Mouse (Mus musculus) heart, embryonic 15.5 days (tissue): Measurements from ENCODE around the gene Tnn. TPM values are rescaled to one million over a fixed set of nuclear protein-coding genes. Genes with fewer than 3 reads are reported as not detected.
A peak's percentile ranks its signal among the peaks of the same experiment; 100 is the strongest.

Experiments used
- ATAC-seq: fragments of 200-750 bp; cut with Nextera tagmentation; replicated peaks from 2 replicates; pipeline ENCODE4 v1.8.0; 2017; ENCODE audit warnings: low read depth, moderate TSS enrichment; ENCODE audit not compliant: insufficient number of reproducible peaks, insufficient read depth, low FRiP score
- H3K27ac ChIP-seq: fragments of 300-500 bp; sonication (generic); 2 replicates; pipeline ENCODE4 v1.5.1; 2015; ENCODE audit warnings: mild to moderate bottlenecking, inconsistent platforms
- H3K27me3 ChIP-seq: fragments of 300-500 bp; sonication (generic); 2 replicates; pipeline ENCODE4 v1.6.1; 2015; ENCODE audit warnings: inconsistent platforms
- H3K36me3 ChIP-seq: fragments of 300-500 bp; sonication (generic); 2 replicates; pipeline ENCODE4 v1.6.1; 2015; ENCODE audit warnings: mild to moderate bottlenecking, inconsistent platforms
- H3K4me1 ChIP-seq: fragments of 300-500 bp; sonication (generic); replicated peaks from 2 replicates; pipeline ENCODE4 v1.6.1; 2015; ENCODE audit warnings: inconsistent platforms
- H3K4me2 ChIP-seq: fragments of 300-500 bp; sonication (generic); 2 replicates; pipeline ENCODE4 v1.6.1; 2015; ENCODE audit warnings: inconsistent platforms, mild to moderate bottlenecking, moderate library complexity
- H3K4me3 ChIP-seq: fragments of 300-500 bp; sonication (generic); 2 replicates; pipeline ENCODE4 v1.5.1; 2015; ENCODE audit warnings: mild to moderate bottlenecking, inconsistent platforms
- H3K9ac ChIP-seq: fragments of 300-500 bp; sonication (generic); 2 replicates; pipeline ENCODE4 v1.6.1; 2015; ENCODE audit warnings: mild to moderate bottlenecking, inconsistent platforms
- H3K9me3 ChIP-seq: fragments of 300-500 bp; sonication (generic); replicated peaks from 2 replicates; pipeline ENCODE4 v1.6.1; 2016; ENCODE audit warnings: inconsistent platforms
- WGBS: fragments of 180-500 bp; shearing (Covaris S2); methylation state at CpG from one replicate; pipeline ENCODE4 v1.1.7; 2015; ENCODE audit warnings: mixed read lengths; 5-methylcytosine and 5-hydroxymethylcytosine counted together
- polyA plus RNA-seq: library from polyadenylated mRNA; unstranded; fragments of >200 nt; fragmentation: Nextera tagmentation; extraction: Ambion mirVana; gene quantifications from 2 replicates; pipeline ENCODE4 v1.2.1, GENCODE M21; 2015

Gene Tnn
- polyA plus RNA-seq, 1 experiment from 2014 or later = 0.09 TPM

GRCm38 (mm10) chr1:160052556-160053315, 100.6 kb downstream of the Tnn start:
- Histone ChIP-seq H3K9ac (no peak overlapping the region), H3K4me1 (peaks cover 29% of the 10 kb centered on the region), H3K27ac (no peak overlapping the region), H3K36me3 (no peaks in the 10 kb centered on the region), H3K4me2 (no peak overlapping the region), H3K27me3 (no peaks in the 10 kb centered on the region), H3K4me3 (no peak overlapping the region), H3K9me3 (no peaks in the 10 kb centered on the region)
- ATAC-seq = no peak
- WGBS = 85% methylated on average over 2 of the region's 2 CpGs

GRCm38 (mm10) chr1:160050898-160051297, 102.5 kb downstream of the Tnn start:
- Histone ChIP-seq H3K9me3 (no peaks in the 10 kb centered on the region), H3K36me3 (no peaks in the 10 kb centered on the region), H3K9ac (no peak overlapping the region), H3K4me2 (no peak overlapping the region), H3K27ac (no peak overlapping the region), H3K4me3 (no peak overlapping the region), H3K27me3 (no peaks in the 10 kb centered on the region), H3K4me1 (peaks cover 36% of the 10 kb centered on the region)
- ATAC-seq = no peak
- WGBS = 84% methylated on average over 6 of the region's 6 CpGs

GRCm38 (mm10) chr1:160049131-160049880, 104.1 kb downstream of the Tnn start:
- Histone ChIP-seq H3K4me1 (peaks cover 43% of the 10 kb centered on the region), H3K27me3 (no peaks in the 10 kb centered on the region), H3K36me3 (no peaks in the 10 kb centered on the region), H3K9ac (no peak overlapping the region), H3K4me3 (no peak overlapping the region), H3K4me2 (no peak overlapping the region), H3K9me3 (no peaks in the 10 kb centered on the region), H3K27ac (peak overlapping the region; percentile 42; the same call in 1 of the 2 replicates)
- WGBS = 37% methylated on average over 5 of the region's 5 CpGs
- no peak for ATAC-seq

GRCm38 (mm10) chr1:160047481-160047931, 105.9 kb downstream of the Tnn start:
- Histone ChIP-seq H3K4me3 (no peak overlapping the region), H3K36me3 (no peaks in the 10 kb centered on the region), H3K9me3 (no peaks in the 10 kb centered on the region), H3K27ac (no peak overlapping the region), H3K4me2 (no peak overlapping the region), H3K9ac (no peak overlapping the region), H3K27me3 (no peaks in the 10 kb centered on the region), H3K4me1 (peaks cover 45% of the 10 kb centered on the region)
- no peak for ATAC-seq
- 71% methylated on average over 7 of the region's 7 CpGs for WGBS

- WGBS = 74% methylated on average over 4 of the region's 4 CpGs
- H3K4me2 ChIP-seq = no peak overlapping the region
- ATAC-seq = no peak
These were observed 106.6 kb downstream of the Tnn start for GRCm38 (mm10) chr1:160046786-160047185.

GRCm38 (mm10) chr1:160045971-160046370, 107.4 kb downstream of the Tnn start:
- H3K36me3 ChIP-seq = no peaks in the 10 kb centered on the region
- H3K9ac ChIP-seq = no peak overlapping the region
- no peak overlapping the region for H3K27ac ChIP-seq
- H3K4me2 ChIP-seq = peak overlapping the region; percentile 81; the same call in 1 of the 2 replicates
- ATAC-seq = no peak
- no peaks in the 10 kb centered on the region for H3K9me3 ChIP-seq
- 80% methylated on average over 5 of the region's 5 CpGs for WGBS
- H3K4me1 ChIP-seq = peaks cover 45% of the 10 kb centered on the region
- H3K4me3 ChIP-seq = no peak overlapping the region
- no peaks in the 10 kb centered on the region for H3K27me3 ChIP-seq

More at GRCm38 (mm10) chr1:160046786-160047185, 106.6 kb downstream of the Tnn start:
- H3K9me3 ChIP-seq = no peaks in the 10 kb centered on the region
- no peaks in the 10 kb centered on the region for H3K36me3 ChIP-seq
- no peak overlapping the region for H3K9ac ChIP-seq
- no peak overlapping the region for H3K4me3 ChIP-seq
- no peak overlapping the region for H3K27ac ChIP-seq
- H3K4me1 ChIP-seq = peaks cover 45% of the 10 kb centered on the region
- no peaks in the 10 kb centered on the region for H3K27me3 ChIP-seq

- no peaks in the 10 kb centered on the region for H3K36me3 ChIP-seq
- H3K9me3 ChIP-seq = no peaks in the 10 kb centered on the region
- H3K27me3 ChIP-seq = no peaks in the 10 kb centered on the region
- H3K4me3 ChIP-seq = peak overlapping the region; percentile 66
- peak overlapping the region; percentile 67; the same call in 1 of the 2 replicates for H3K9ac ChIP-seq
- peaks cover 39% of the 10 kb centered on the region for H3K4me1 ChIP-seq
- peak overlapping the region; percentile 75 for H3K27ac ChIP-seq
- no peak for ATAC-seq
- H3K4me2 ChIP-seq = peak overlapping the region; percentile 81
- WGBS = 57% methylated on average over 3 of the region's 3 CpGs
These were observed 108.2 kb downstream of the Tnn start for GRCm38 (mm10) chr1:160045056-160045715.

GRCm38 (mm10) chr1:160044237-160045021, 109.0 kb downstream of the Tnn start, which contains the start of gene 4930523C07Rik:
Gene 4930523C07Rik, plus strand, starts transcription at chr1:160044382.
- H3K4me3 ChIP-seq = peak within 1 kb of the TSS; percentile 66
- peak within 1 kb of the TSS; percentile 67 for H3K9ac ChIP-seq
- WGBS = 2% methylated on average over 33 of the region's 33 CpGs
- ATAC-seq = peak; percentile 82
- no peaks in the 10 kb centered on the region for H3K9me3 ChIP-seq
- no peaks in the 10 kb centered on the region for H3K36me3 ChIP-seq
- H3K27me3 ChIP-seq = no peaks in the 10 kb centered on the region
- H3K27ac ChIP-seq = peak within 1 kb of the TSS; percentile 75
- peak within 1 kb of the TSS; percentile 81 for H3K4me2 ChIP-seq
- H3K4me1 ChIP-seq = peaks cover 31% of the 10 kb centered on the region

GRCm38 (mm10) chr1:160043271-160043975, 110.0 kb downstream of the Tnn start:
- ATAC-seq = no peak
- peak overlapping the region; percentile 81 for H3K4me2 ChIP-seq
- H3K4me3 ChIP-seq = peak overlapping the region; percentile 66
- no peaks in the 10 kb centered on the region for H3K27me3 ChIP-seq
- H3K27ac ChIP-seq = no peak overlapping the region
- peaks cover 26% of the 10 kb centered on the region for H3K4me1 ChIP-seq
- H3K9me3 ChIP-seq = no peaks in the 10 kb centered on the region
- H3K36me3 ChIP-seq = no peaks in the 10 kb centered on the region
- 78% methylated on average over 13 of the region's 13 CpGs for WGBS
- H3K9ac ChIP-seq = peak overlapping the region; percentile 67; the same call in 1 of the 2 replicates

- WGBS = 82% methylated on average over 7 of the region's 7 CpGs
- H3K27ac ChIP-seq = no peak overlapping the region
- no peaks in the 10 kb centered on the region for H3K36me3 ChIP-seq
- H3K27me3 ChIP-seq = no peaks in the 10 kb centered on the region
- H3K4me1 ChIP-seq = peaks cover 28% of the 10 kb centered on the region
- no peak overlapping the region for H3K9ac ChIP-seq
- no peak for ATAC-seq
- H3K4me2 ChIP-seq = no peak overlapping the region
- no peaks in the 10 kb centered on the region for H3K9me3 ChIP-seq
- no peak overlapping the region for H3K4me3 ChIP-seq
These were observed 111.0 kb downstream of the Tnn start for GRCm38 (mm10) chr1:160042351-160042750.
